Mouse (Mus musculus): ENCODE data around the gene Hipk4. TPM values are rescaled to one million over a fixed set of nuclear protein-coding genes. Genes with fewer than 3 reads are reported as not detected.
A peak's percentile ranks its signal among the peaks of the same experiment; 100 is the strongest.

Hipk4 gene
- polyA plus RNA-seq, 1 experiment from 2014 or later: 0.23 TPM

GRCm38 (mm10) chr7:27540521-27540920, 17.5 kb downstream of the Hipk4 start:
- Histone ChIP-seq H3K9me3 (ENCODE audit: control insufficient read depth, low read length) (no peaks in the 10 kb centered on the region), H3K27me3 (ENCODE audit: control insufficient read depth, insufficient read depth, low read length) (no peaks in the 10 kb centered on the region), H3K4me1 (replicated peaks; ENCODE audit: control insufficient read depth, insufficient read depth) (no peaks in the 10 kb centered on the region; the same call in 1 of the 2 replicates), H3K27ac (replicated peaks) (0 out of 2 replicates have a peak overlapping the region, but pooled peaks have one; percentile 9), H3K4me2 (replicated peaks; ENCODE audit: low read depth) (no peak overlapping the region), H3K4me3 (ENCODE audit: low read depth, low read length) (no peak overlapping the region), H3K9ac (ENCODE audit: low read length) (no peak overlapping the region), H3K36me3 (ENCODE audit: control insufficient read depth, insufficient read depth, low read length) (peaks cover 9% of the 10 kb centered on the region; the same call in 1 of the 2 replicates)
- DNase-seq (ENCODE audit: low spot score): peak; percentile 71
- ATAC-seq (ENCODE audit: low FRiP score, low TSS enrichment): peak; percentile 66
- TF ChIP-seq CTCF (IDR thresholded peaks at IDR 0.05; ENCODE audit: low read depth) (no peak), EP300 (optimal IDR thresholded peaks at IDR 0.05) (no peak)
- 47% methylated on average over 2 of the region's 2 CpGs for WGBS

GRCm38 (mm10) chr7:27540935-27541334, 17.9 kb downstream of the Hipk4 start:
- Histone ChIP-seq H3K27ac (replicated peaks) (0 out of 2 replicates have a peak overlapping the region, but pooled peaks have one; percentile 40), H3K36me3 (ENCODE audit: control insufficient read depth, insufficient read depth, low read length) (peaks cover 9% of the 10 kb centered on the region; the same call in 1 of the 2 replicates), H3K9me3 (ENCODE audit: control insufficient read depth, low read length) (no peaks in the 10 kb centered on the region), H3K27me3 (ENCODE audit: control insufficient read depth, insufficient read depth, low read length) (no peaks in the 10 kb centered on the region), H3K4me2 (replicated peaks; ENCODE audit: low read depth) (no peak overlapping the region), H3K4me3 (ENCODE audit: low read depth, low read length) (no peak overlapping the region), H3K4me1 (replicated peaks; ENCODE audit: control insufficient read depth, insufficient read depth) (no peaks in the 10 kb centered on the region; the same call in 1 of the 2 replicates), H3K9ac (ENCODE audit: low read length) (no peak overlapping the region)
- no peak for DNase-seq (ENCODE audit: low spot score)
- TF ChIP-seq EP300 (optimal IDR thresholded peaks at IDR 0.05) (no peak), CTCF (IDR thresholded peaks at IDR 0.05; ENCODE audit: low read depth) (no peak)
- peak; percentile 15; the same call in 1 of the 2 replicates for ATAC-seq (ENCODE audit: low FRiP score, low TSS enrichment)
- 79% methylated on average over 6 of the region's 6 CpGs for WGBS

GRCm38 (mm10) chr7:27541431-27541830, 18.4 kb downstream of the Hipk4 start:
- Histone ChIP-seq H3K4me2 (replicated peaks; ENCODE audit: low read depth) (no peak overlapping the region), H3K27ac (replicated peaks) (no peak overlapping the region), H3K4me1 (replicated peaks; ENCODE audit: control insufficient read depth, insufficient read depth) (no peaks in the 10 kb centered on the region; the same call in 1 of the 2 replicates), H3K27me3 (ENCODE audit: control insufficient read depth, insufficient read depth, low read length) (no peaks in the 10 kb centered on the region), H3K9ac (ENCODE audit: low read length) (no peak overlapping the region), H3K36me3 (ENCODE audit: control insufficient read depth, insufficient read depth, low read length) (peaks cover 9% of the 10 kb centered on the region; the same call in 1 of the 2 replicates), H3K9me3 (ENCODE audit: control insufficient read depth, low read length) (no peaks in the 10 kb centered on the region), H3K4me3 (ENCODE audit: low read depth, low read length) (no peak overlapping the region)
- 83% methylated on average over 16 of the region's 16 CpGs for WGBS
- no peak for TF ChIP-seq EP300 (optimal IDR thresholded peaks at IDR 0.05)
- TF ChIP-seq CTCF (IDR thresholded peaks at IDR 0.05; ENCODE audit: low read depth): no peak
- ATAC-seq (ENCODE audit: low FRiP score, low TSS enrichment) (0 out of 2 replicates have a peak, but pooled peaks have one; percentile 7), DNase-seq (ENCODE audit: low spot score) (no peak)

GRCm38 (mm10) chr7:27541922-27542321, 18.9 kb downstream of the Hipk4 start:
- no peak overlapping the region for H3K27ac ChIP-seq (replicated peaks)
- 64% methylated on average over 5 of the region's 5 CpGs for WGBS
- H3K36me3 ChIP-seq (ENCODE audit: control insufficient read depth, insufficient read depth, low read length): peaks cover 9% of the 10 kb centered on the region; the same call in 1 of the 2 replicates
- DNase-seq (ENCODE audit: low spot score): no peak
- ATAC-seq (ENCODE audit: low FRiP score, low TSS enrichment): no peak
- H3K4me1 ChIP-seq (replicated peaks; ENCODE audit: control insufficient read depth, insufficient read depth): no peaks in the 10 kb centered on the region; the same call in 1 of the 2 replicates
- H3K27me3 ChIP-seq (ENCODE audit: control insufficient read depth, insufficient read depth, low read length): no peaks in the 10 kb centered on the region
- TF ChIP-seq EP300 (optimal IDR thresholded peaks at IDR 0.05) (no peak), CTCF (IDR thresholded peaks at IDR 0.05; ENCODE audit: low read depth) (no peak)
- no peaks in the 10 kb centered on the region for H3K9me3 ChIP-seq (ENCODE audit: control insufficient read depth, low read length)
- H3K4me2 ChIP-seq (replicated peaks; ENCODE audit: low read depth): peak overlapping the region; percentile 93
- peak overlapping the region; percentile 67 for H3K9ac ChIP-seq (ENCODE audit: low read length)
- peak overlapping the region; percentile 60 for H3K4me3 ChIP-seq (ENCODE audit: low read depth, low read length)

GRCm38 (mm10) chr7:27542392-27543033, 19.4 kb downstream of the Hipk4 start:
- peak overlapping the region; percentile 67 for H3K9ac ChIP-seq (ENCODE audit: low read length)
- DNase-seq (ENCODE audit: low spot score): peak; percentile 85
- peaks cover 8% of the 10 kb centered on the region; the same call in 1 of the 2 replicates for H3K36me3 ChIP-seq (ENCODE audit: control insufficient read depth, insufficient read depth, low read length)
- peak overlapping the region; percentile 40 for H3K27ac ChIP-seq (replicated peaks)
- H3K27me3 ChIP-seq (ENCODE audit: control insufficient read depth, insufficient read depth, low read length): no peaks in the 10 kb centered on the region
- peak overlapping the region; percentile 93 for H3K4me2 ChIP-seq (replicated peaks; ENCODE audit: low read depth)
- ATAC-seq (ENCODE audit: low FRiP score, low TSS enrichment): peak; percentile 82
- TF ChIP-seq CTCF (IDR thresholded peaks at IDR 0.05; ENCODE audit: low read depth) (no peak), EP300 (optimal IDR thresholded peaks at IDR 0.05) (no peak)
- no peaks in the 10 kb centered on the region; the same call in 1 of the 2 replicates for H3K4me1 ChIP-seq (replicated peaks; ENCODE audit: control insufficient read depth, insufficient read depth)
- WGBS: under 1% methylated on average over 30 of the region's 30 CpGs
- no peaks in the 10 kb centered on the region for H3K9me3 ChIP-seq (ENCODE audit: control insufficient read depth, low read length)
- peak overlapping the region; percentile 60 for H3K4me3 ChIP-seq (ENCODE audit: low read depth, low read length)

GRCm38 (mm10) chr7:27543065-27543464, 20.0 kb downstream of the Hipk4 start:
- TF ChIP-seq EP300 (optimal IDR thresholded peaks at IDR 0.05) (no peak), CTCF (IDR thresholded peaks at IDR 0.05; ENCODE audit: low read depth) (no peak)
- H3K27me3 ChIP-seq (ENCODE audit: control insufficient read depth, insufficient read depth, low read length): no peaks in the 10 kb centered on the region
- H3K27ac ChIP-seq (replicated peaks): peak overlapping the region; percentile 40; the same call in 1 of the 2 replicates
- no peak for DNase-seq (ENCODE audit: low spot score)
- no peaks in the 10 kb centered on the region for H3K9me3 ChIP-seq (ENCODE audit: control insufficient read depth, low read length)
- H3K36me3 ChIP-seq (ENCODE audit: control insufficient read depth, insufficient read depth, low read length): peaks cover 6% of the 10 kb centered on the region; the same call in 1 of the 2 replicates
- peak overlapping the region; percentile 93 for H3K4me2 ChIP-seq (replicated peaks; ENCODE audit: low read depth)
- H3K4me1 ChIP-seq (replicated peaks; ENCODE audit: control insufficient read depth, insufficient read depth): no peaks in the 10 kb centered on the region; the same call in 1 of the 2 replicates
- 17% methylated on average over 6 of the region's 6 CpGs for WGBS
- peak overlapping the region; percentile 60 for H3K4me3 ChIP-seq (ENCODE audit: low read depth, low read length)
- ATAC-seq (ENCODE audit: low FRiP score, low TSS enrichment): no peak
- peak overlapping the region; percentile 67 for H3K9ac ChIP-seq (ENCODE audit: low read length)
